Mouse (Mus musculus) brain, embryonic 14.5 days (tissue): Measurements from ENCODE around the gene Hoxb7. TPM values are rescaled to one million over a fixed set of nuclear protein-coding genes. Genes with fewer than 3 reads are reported as not detected.

Source experiments
- DNase-seq: peaks from one replicate; pipeline ENCODE4 v3.0.0-alpha.2; 2011; ENCODE audit warnings: low read depth
- CTCF ChIP-seq: fragments of 200-500 bp; IDR thresholded peaks from 2 replicates; pipeline ENCODE4 v1.5.1; 2012; ENCODE audit warnings: inconsistent platforms, mild to moderate bottlenecking, moderate library complexity, borderline replicate concordance; ENCODE audit not compliant: insufficient read depth, insufficient read length; ENCODE audit errors: extremely low read depth
- POLR2A ChIP-seq: fragments of 200-500 bp; IDR thresholded peaks from 2 replicates; pipeline ENCODE4 v1.6.1; 2012; ENCODE audit warnings: mild to moderate bottlenecking, inconsistent platforms, borderline replicate concordance; ENCODE audit not compliant: poor library complexity, insufficient read depth, insufficient read length, severe bottlenecking; ENCODE audit errors: extremely low read depth
- polyA plus RNA-seq: library from polyadenylated mRNA; depleted of rRNA; stranded (reverse); fragments of >200 nt; gene quantifications from 2 replicates; pipeline ENCODE4 v1.2.3, GENCODE M21; 2012; rRNA removed

The Hoxb7 gene
- polyA plus RNA-seq, 1 experiment, result 2.4 TPM

- no peak for DNase-seq
- TF ChIP-seq CTCF (no peak), POLR2A (no peak)
These were observed 37.7 kb downstream of the Hoxb7 start for GRCm38 (mm10) chr11:96324125-96324524.

GRCm38 (mm10) chr11:96324965-96325364 lies 38.5 kb downstream of the Hoxb7 start:
- no peak for TF ChIP-seq CTCF
- TF ChIP-seq POLR2A, result no peak
- no peak for DNase-seq

- TF ChIP-seq CTCF (no peak), POLR2A (no peak)
- DNase-seq, result no peak
These were observed 39.4 kb downstream of the Hoxb7 start for GRCm38 (mm10) chr11:96325747-96326212.

GRCm38 (mm10) chr11:96326705-96327104 lies 40.3 kb downstream of the Hoxb7 start:
- no peak for TF ChIP-seq POLR2A
- DNase-seq, result no peak

GRCm38 (mm10) chr11:96327122-96327521 lies 40.7 kb downstream of the Hoxb7 start:
- DNase-seq, result no peak
- TF ChIP-seq POLR2A (no peak), CTCF (no peak)

- no peak for DNase-seq
- TF ChIP-seq POLR2A (no peak), CTCF (no peak)
These were observed 41.3 kb downstream of the Hoxb7 start for GRCm38 (mm10) chr11:96327750-96328149.

- TF ChIP-seq CTCF (no peak), POLR2A (no peak)
- no peak for DNase-seq
These were observed 42.2 kb downstream of the Hoxb7 start for GRCm38 (mm10) chr11:96328605-96329004.

- DNase-seq, result no peak
- TF ChIP-seq POLR2A, result no peak
- TF ChIP-seq CTCF, result no peak
These were observed 45.7 kb downstream of the Hoxb7 start for GRCm38 (mm10) chr11:96332105-96332504.

- no peak for TF ChIP-seq CTCF
- TF ChIP-seq POLR2A, result no peak
- no peak for DNase-seq
These were observed 46.2 kb downstream of the Hoxb7 start for GRCm38 (mm10) chr11:96332618-96333032.

GRCm38 (mm10) chr11:96333241-96334001 lies 47.0 kb downstream of the Hoxb7 start:
- TF ChIP-seq POLR2A (no peak), CTCF (no peak)
- DNase-seq, result no peak

GRCm38 (mm10) chr11:96334002-96334364 lies 47.6 kb downstream of the Hoxb7 start:
- no peak for DNase-seq
- TF ChIP-seq POLR2A, result no peak
- no peak for TF ChIP-seq CTCF

- DNase-seq, result no peak
- TF ChIP-seq CTCF, result no peak
- no peak for TF ChIP-seq POLR2A
These were observed 48.6 kb downstream of the Hoxb7 start for GRCm38 (mm10) chr11:96334998-96335397.

GRCm38 (mm10) chr11:96336597-96336996 lies 50.2 kb downstream of the Hoxb7 start:
- no peak for DNase-seq
- TF ChIP-seq CTCF (no peak), POLR2A (no peak)

- TF ChIP-seq CTCF (no peak), POLR2A (no peak)
- DNase-seq, result no peak
These were observed 50.6 kb downstream of the Hoxb7 start for GRCm38 (mm10) chr11:96337026-96337425.

- DNase-seq, result no peak
- no peak for TF ChIP-seq CTCF
- TF ChIP-seq POLR2A, result no peak
These were observed 52.8 kb downstream of the Hoxb7 start for GRCm38 (mm10) chr11:96338957-96339855.

Other genes with a start within 250 kb of the Hoxb7 start
- gene Ube2z, start 221.2 kb upstream of the Hoxb7 start, polyA plus RNA-seq, result 57.9 and 62.6 TPM in 2 replicates
- gene Atp5g1, start 211.0 kb upstream of the Hoxb7 start, polyA plus RNA-seq, result 312 and 344 TPM in 2 replicates
- not detected in 2 replicates for gene Calcoco2, start 174.7 kb upstream of the Hoxb7 start, polyA plus RNA-seq
- 0.71 and 0.86 TPM in 2 replicates for gene Ttll6, start 152.8 kb upstream of the Hoxb7 start, polyA plus RNA-seq
- not detected in 2 replicates for gene Hoxb13, start 92.3 kb upstream of the Hoxb7 start, polyA plus RNA-seq
- 0.04 and 0.06 TPM in 2 replicates for gene Hoxb9, start 15.2 kb upstream of the Hoxb7 start, polyA plus RNA-seq
- 0.38 and 19.0 TPM in 2 replicates for gene Hoxb8, start 4.7 kb upstream of the Hoxb7 start, polyA plus RNA-seq
- gene Hoxb6, start 5.9 kb downstream of the Hoxb7 start, polyA plus RNA-seq, result 0.68 and 14.3 TPM in 2 replicates
- gene Hoxb5, start 16.7 kb downstream of the Hoxb7 start, polyA plus RNA-seq, result 3.3 and 43.9 TPM in 2 replicates
- 0.72 and 6.6 TPM in 2 replicates for gene Hoxb4, start 31.6 kb downstream of the Hoxb7 start, polyA plus RNA-seq
- gene Hoxb3, start 36.7 kb downstream of the Hoxb7 start, polyA plus RNA-seq, result 4.6 and 41.7 TPM in 2 replicates
- gene Hoxb2, start 63.9 kb downstream of the Hoxb7 start, polyA plus RNA-seq, result 3.6 and 18.5 TPM in 2 replicates
- 0.04 TPM in 1 of 2 replicates, not detected in the other for gene Hoxb1, start 79.1 kb downstream of the Hoxb7 start, polyA plus RNA-seq
- 1.9 and 2.3 TPM in 2 replicates for gene Skap1, start 178.0 kb downstream of the Hoxb7 start, polyA plus RNA-seq